Mouse (Mus musculus) granulocyte monocyte progenitor cell, adult 5-6 weeks (primary cell): ENCODE measurements around the gene Aagab. TPM values are rescaled to one million over a fixed set of nuclear protein-coding genes. Genes with fewer than 3 reads are reported as not detected.

Experiments used
- ATAC-seq: replicated peaks from 2 replicates; pipeline ENCODE4 v1.8.0; 2016; ENCODE audit warnings: mild to moderate bottlenecking, moderate TSS enrichment, inconsistent platforms; ENCODE audit not compliant: poor library complexity, severe bottlenecking
- total RNA-seq, 2 experiments: library from RNA; stranded (forward) in 1 of 2; stranded (reverse) in 1 of 2; fragments of 200-712, 200-1000 nt in 1 of 2; fragments of >200 nt in 1 of 2; fragmentation: Nextera tagmentation in 1 of 2; gene quantifications; 2 replicates each; pipeline ENCODE4 v1.2.3; 2014 to 2017

The Aagab gene
- total RNA-seq, 2 experiments from 2014 or later, result 30.8 to 57.0 TPM

DNA sequence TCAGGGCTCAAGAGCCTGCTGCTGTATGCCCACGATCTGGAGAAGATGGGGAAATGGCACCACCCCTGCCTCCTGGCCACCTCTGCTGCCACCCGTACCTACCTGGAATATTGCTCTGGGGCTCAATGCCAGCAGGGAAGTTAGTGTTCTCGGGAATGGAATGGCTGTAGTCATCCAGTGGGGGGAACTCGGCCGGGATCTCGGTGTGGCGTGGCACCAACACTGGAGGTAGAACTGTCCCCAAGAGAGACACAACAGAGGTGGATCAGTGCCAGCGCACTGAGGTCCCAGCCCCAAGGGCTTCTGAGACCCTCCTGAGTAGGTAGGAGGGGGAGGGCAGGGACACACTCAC is 64.9 kb downstream of the Aagab start:
- ATAC-seq, result no peak

DNA sequence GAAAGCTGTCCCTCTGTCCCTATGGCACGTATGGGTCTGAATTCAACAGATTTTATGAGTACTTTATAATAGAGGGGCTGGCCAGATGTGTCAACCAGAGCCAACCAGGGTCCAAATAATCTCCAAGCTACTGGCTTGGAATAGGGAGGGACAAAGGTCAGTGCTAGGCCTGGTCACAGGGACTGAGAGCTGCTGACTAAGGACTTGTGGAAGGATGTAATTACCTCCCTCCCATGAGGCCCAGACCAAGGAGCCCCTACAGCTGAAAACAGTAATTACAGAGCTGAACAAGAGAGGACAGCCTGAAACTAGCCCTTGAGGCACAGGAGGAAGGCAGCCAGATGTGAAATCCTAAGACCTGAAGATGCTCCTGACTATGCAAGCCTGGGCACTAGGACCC is 66.2 kb downstream of the Aagab start:
- ATAC-seq, result no peak

DNA sequence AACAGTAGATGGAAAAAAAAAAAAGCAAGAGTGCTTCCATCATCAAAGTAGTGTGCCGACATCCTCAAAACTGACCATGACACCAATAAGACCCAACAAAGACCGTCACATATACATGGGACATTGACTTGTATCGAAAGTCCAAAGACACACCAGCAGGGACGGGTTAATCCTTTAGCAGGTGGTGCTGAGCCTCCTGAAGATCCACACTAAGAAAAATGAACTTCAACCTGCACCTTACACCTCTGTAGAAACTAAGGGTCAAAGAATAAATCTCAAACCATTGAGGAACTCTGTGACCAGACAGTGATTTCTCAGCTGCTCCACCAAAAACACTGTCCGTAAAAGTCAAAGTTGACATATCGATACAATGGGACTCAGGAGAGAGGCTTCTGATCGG is 67.4 kb downstream of the Aagab start:
- ATAC-seq, result no peak

DNA sequence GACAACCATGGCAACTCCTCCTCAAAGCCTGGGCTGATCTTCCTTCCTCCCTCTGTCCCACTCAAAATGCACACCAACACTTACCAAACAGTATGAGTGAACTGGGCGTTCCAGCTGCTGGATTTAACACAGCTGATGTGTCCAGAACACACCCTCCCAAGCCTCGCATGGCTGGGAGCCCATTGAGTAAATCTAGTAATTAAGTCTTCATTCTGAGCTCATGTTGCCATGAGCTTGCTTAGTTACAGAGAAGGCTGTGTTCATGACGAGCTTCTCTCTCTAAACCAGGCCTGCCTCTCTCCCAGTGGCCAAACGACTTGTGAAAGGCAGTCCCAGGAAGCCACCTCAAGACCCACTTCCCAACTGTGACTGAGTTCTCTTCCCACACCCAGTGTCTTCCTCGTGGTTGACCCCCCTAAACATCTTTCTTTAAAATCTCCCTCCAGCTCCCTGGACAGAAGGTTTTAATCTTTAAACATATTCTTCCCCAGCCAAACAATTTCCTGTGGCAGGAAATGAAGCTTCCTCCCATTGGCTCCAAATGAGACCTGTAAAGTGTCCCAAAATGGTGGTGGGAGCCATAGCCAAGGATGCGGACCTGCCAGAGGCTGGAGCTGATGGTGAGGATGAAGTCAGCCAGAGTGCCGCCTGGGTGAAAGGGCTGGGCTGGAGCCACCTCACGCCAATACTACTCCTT is 70.5 kb downstream of the Aagab start:
- peak; percentile 54; the same call in 1 of the 2 replicates for ATAC-seq

DNA sequence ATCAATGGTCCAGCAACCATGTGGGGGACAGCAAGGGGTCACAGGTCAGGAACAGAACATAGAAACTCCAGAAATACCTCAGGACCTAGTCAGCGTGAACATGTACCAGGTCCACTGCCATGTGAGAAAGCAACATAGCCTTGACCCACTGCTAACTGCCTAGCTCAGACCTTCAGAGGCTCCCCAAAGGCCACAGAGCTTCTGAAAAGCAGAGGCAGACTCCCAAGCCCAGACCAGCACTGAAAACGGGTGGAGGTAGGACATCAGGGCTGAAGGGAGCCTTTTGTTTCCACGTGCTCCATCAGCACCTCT is 71.0 kb downstream of the Aagab start:
- ATAC-seq, result no peak

DNA sequence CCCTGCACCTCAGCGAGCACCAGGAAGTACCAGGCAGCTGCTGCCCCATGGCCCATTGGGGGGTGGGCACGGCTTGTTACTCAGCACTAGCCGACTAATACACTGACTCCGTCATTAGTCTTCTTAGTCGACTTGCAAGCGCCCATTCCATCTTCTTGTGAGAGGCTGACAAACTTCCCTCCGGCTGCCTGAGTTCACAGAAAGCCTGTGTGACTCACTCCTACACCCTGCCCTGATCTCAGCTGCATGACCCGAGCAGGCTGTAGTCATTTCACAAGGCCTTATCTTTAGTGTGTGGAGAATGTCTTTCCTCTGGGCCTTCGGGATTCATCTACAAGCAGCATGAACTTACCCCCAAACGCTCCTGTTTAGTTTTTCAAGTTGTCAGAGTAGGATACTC is 72.2 kb downstream of the Aagab start:
- no peak for ATAC-seq

DNA sequence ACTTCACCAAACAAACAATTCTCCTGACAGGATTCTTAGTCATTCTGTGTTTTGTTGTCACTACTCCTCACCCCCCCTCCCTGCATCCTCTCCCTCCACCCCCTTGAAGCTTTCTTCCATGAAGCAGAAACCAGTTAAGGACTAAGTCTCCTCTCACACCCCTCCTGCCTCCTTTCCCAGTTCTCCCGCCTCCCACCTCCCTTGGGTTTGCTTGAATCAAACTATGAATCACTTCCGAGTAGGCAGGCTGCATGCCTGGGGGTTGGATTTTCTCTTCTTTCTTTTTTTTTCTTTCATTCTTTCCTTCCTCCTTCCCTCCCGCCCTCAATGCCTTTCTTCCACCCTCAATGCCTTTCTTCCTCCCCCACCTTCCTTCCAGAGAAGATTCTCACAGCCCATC is 75.2 kb downstream of the Aagab start:
- no peak for ATAC-seq

DNA sequence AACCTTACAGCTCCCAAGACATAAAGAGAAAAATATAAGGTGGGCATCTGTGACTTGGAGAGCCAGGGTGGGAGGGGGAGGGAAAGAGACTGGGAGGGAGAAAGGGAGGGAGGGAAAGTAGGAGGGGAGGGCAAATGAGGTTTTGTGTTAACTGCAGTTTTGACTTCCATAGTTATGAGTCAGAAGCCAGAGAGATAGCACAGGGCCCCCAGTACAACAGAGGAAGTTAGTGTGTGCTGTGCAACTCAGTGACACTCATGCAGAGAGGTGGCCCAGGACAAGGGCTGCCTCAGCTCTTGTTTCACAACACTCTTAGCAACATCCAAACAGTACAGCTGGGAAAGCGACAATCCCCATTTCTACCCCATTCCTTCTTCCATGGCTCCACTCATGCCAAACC is 75.6 kb downstream of the Aagab start:
- peak; percentile 96 for ATAC-seq

DNA sequence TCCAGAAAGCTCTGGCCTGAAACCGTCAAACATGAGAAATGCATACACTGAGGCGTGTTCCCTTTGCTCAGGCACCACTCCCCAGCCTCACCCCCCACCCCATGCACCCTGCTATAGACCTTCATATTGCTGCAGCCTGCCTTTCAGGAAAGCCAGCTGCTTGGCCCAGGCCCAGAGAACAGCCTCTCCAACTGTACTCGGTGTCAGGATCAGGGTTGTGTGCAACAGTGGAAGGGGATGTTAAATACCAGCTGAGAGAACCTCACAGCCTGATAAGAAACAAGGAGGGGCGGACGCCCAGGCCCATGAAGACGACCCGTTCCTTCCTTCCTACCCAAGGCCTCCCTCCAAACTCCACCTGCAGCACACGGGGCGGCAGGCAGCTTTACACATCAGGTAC is 79.8 kb downstream of the Aagab start:
- no peak for ATAC-seq

DNA sequence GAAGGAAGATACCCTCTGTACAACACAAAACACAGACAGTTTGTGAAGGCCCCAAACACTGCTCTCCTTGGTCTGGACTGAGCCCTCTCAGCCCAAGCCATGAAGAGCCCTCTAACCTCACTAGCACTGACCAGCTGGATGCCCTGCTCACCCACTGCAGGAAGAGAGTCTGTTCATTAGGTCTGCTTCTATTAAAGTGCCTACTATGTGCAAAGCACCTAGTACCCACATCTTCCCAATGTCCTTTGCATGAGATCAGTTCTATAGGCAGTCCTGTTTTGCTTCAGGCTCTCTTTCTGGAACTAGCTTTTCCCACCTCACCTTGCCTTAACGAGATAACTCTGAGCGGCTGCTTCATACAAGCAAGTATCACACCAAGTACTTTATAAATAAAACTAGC is 80.5 kb downstream of the Aagab start:
- ATAC-seq, result no peak

DNA sequence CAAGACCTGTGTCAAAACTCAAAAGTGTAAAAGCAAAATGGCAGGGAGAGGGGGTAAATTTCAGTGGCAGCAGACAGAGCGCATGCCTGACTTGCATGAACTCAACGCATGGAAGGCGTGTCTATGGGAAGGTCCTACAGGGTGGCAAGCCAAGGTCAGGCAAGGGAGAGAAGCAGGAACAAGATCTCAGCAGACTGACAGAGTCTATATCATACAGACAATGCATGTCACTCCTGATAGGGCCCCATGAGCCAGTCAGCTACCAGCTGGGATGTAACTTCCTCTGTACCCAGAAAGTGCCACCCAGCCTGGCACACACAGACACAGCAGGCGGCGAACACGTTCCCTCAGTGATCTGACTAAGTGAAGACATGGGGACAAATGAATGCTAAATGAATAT is 81.8 kb downstream of the Aagab start:
- ATAC-seq, result peak; percentile 37

DNA sequence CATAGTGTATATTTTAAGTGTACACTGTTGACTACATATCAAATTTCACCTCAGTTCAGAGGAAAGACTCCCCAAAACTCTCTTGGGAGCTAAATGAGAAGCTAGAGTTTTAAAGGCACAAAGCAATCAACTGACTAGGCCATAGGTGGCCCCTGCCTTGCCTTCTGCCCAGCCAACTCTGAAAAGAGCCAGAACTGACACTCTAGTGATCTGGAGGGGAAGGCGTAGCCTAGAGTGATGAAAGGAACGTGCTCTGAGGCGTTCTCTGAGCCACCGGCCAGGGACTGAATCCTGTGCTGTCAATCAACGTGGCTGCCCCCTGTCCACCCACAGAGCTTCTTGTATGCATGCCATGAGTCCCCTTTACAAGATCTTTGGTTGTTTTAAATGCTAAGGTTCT is 82.9 kb downstream of the Aagab start:
- no peak for ATAC-seq

DNA sequence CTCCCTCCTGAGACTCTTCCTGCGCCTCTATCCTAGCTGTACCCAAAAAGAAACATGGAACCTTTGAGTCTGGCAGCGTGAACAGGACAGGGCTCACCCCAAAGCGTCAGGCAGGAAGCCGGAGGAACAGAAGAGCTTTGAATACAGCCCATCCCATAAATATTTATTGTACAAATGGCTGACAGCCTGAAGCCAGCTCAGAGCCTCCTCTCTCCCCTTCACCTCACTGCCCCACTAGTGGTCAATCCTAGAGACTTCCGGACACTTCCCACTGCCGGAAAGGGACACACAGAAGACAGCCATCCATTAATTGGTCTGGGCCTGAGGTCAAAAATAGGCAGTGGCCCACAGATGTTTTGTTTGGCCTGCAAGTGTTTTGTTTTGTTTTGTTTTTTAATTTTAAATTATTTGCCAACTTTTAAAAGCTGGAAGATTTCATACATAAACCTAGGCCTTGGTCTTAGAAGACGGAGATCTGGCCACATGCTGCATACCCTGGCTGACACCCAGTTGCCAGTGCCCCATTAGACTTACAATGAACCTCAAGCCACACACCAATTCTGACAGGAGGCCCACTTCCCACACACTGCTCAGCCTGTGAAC is 85.1 kb downstream of the Aagab start:
- no peak for ATAC-seq

DNA sequence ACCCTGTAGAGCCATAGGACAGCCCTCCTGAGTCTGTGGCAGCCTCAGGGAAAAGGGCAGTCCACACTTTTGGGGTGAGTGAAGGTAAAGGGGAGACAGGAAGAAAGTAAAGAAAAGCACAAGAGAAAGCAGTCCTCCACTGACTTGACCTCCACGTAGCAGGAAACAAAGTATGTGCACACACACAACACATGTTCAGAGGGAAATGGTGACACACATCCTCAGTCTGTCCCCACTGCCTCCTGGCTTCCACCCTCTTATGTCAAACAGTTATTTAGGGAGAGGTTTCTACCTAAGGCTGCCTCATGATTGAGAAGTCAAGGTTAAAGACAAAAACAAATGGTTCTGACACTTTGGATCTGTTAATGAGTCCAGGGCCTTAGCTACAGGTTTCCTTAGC is 88.1 kb downstream of the Aagab start:
- peak; percentile 88 for ATAC-seq

DNA sequence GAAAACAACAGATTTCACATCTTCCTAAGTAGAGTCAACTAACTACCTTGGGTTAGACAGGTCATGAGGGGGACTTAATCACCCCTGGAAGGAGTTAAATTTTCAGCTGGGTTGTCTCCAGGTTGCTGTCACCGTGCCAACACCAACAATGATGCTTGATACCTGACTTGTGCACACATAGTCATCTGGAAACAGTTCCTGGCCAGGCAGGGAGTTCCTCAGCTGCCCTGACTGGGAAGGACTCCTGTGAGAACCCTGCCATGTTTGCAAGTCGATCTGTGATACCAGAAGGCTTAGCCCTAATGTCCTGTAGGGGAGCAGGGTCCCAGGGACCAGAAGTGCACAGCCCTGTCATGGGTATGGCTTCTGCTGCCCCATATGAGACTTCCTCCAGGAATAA is 89.5 kb downstream of the Aagab start:
- no peak for ATAC-seq

Other genes starting within 250 kb of the Aagab start
- gene Map2k5, start 224.8 kb upstream of the Aagab start, total RNA-seq (2014; fragmentation: Nextera tagmentation), result 27.2 and 35.3 TPM in 2 replicates
- 21.3 and 33.0 TPM in 2 replicates for gene Map2k5, start 224.8 kb upstream of the Aagab start, total RNA-seq (2017)
- gene 2300009A05Rik, start 203.4 kb upstream of the Aagab start, total RNA-seq (2014; fragmentation: Nextera tagmentation), result 26.9 and 27.9 TPM in 2 replicates
- gene 2300009A05Rik, start 203.4 kb upstream of the Aagab start, total RNA-seq (2017), result 7.7 and 11.0 TPM in 2 replicates
- not detected in 2 replicates for gene Iqch, start 167 bp upstream of the Aagab start, total RNA-seq (2014; fragmentation: Nextera tagmentation)
- gene Iqch, start 167 bp upstream of the Aagab start, total RNA-seq (2017), result not detected in 2 replicates
- 12.6 and 21.3 TPM in 2 replicates for gene Smad3, start 155.3 kb downstream of the Aagab start, total RNA-seq (2014; fragmentation: Nextera tagmentation)
- gene Smad3, start 155.3 kb downstream of the Aagab start, total RNA-seq (2017), result 11.6 and 24.7 TPM in 2 replicates